Mouse (Mus musculus) forebrain, embryonic 14.5 days (tissue): ENCODE results near the gene Fgf15. TPM values are rescaled to one million over a fixed set of nuclear protein-coding genes. Genes with fewer than 3 reads are reported as not detected.
"Not testable (repeated sequence)": the region's sequence is repeated elsewhere in the genome, so short reads cannot be mapped to it uniquely, and the experiment has no call there.

Source experiments
- ATAC-seq: fragments of 200-750 bp; cut with Nextera tagmentation; 2 replicates; pipeline ENCODE4 v1.8.0; 2017; ENCODE audit warnings: mild to moderate bottlenecking, moderate library complexity
- DNase-seq: peaks from one replicate; pipeline ENCODE4 v3.0.0-alpha.2; 2015; ENCODE audit warnings: low spot score
- H3K27ac ChIP-seq: fragments of 300-500 bp; sonication (generic); 2 replicates; pipeline ENCODE4 v1.5.1; 2014; ENCODE audit warnings: low read depth, mild to moderate bottlenecking, control low read depth, low read length, moderate library complexity
- H3K27me3 ChIP-seq: fragments of 300-500 bp; sonication (generic); replicated peaks from 2 replicates; pipeline ENCODE4 v1.6.1; 2014; ENCODE audit warnings: low read length, control low read depth, mixed read lengths; ENCODE audit not compliant: control insufficient read depth, insufficient read depth
- H3K36me3 ChIP-seq: fragments of 300-500 bp; sonication (generic); 2 replicates; pipeline ENCODE4 v1.6.1; 2014; ENCODE audit warnings: low read length, control low read depth; ENCODE audit not compliant: control insufficient read depth, insufficient read depth
- H3K4me1 ChIP-seq: fragments of 300-500 bp; sonication (generic); 2 replicates; pipeline ENCODE4 v1.6.1; 2014; ENCODE audit warnings: antibody characterized with exemption, low read length, control low read depth; ENCODE audit not compliant: control insufficient read depth, insufficient read depth
- H3K4me2 ChIP-seq: fragments of 300-500 bp; sonication (generic); 2 replicates; pipeline ENCODE4 v1.6.1; 2014; ENCODE audit warnings: mild to moderate bottlenecking, control low read depth, low read length
- H3K4me3 ChIP-seq: fragments of 300-500 bp; sonication (generic); 2 replicates; pipeline ENCODE4 v1.5.1; 2014; ENCODE audit warnings: low read depth, low read length, control low read depth
- H3K9ac ChIP-seq: fragments of 300-500 bp; sonication (generic); 2 replicates; pipeline ENCODE4 v1.6.1; 2014; ENCODE audit warnings: mild to moderate bottlenecking, low read length, control low read depth, moderate library complexity
- H3K9me3 ChIP-seq: fragments of 300-500 bp; sonication (generic); replicated peaks from 2 replicates; pipeline ENCODE4 v1.6.1; 2016; ENCODE audit warnings: low read length, control low read depth, mixed read lengths; ENCODE audit not compliant: control insufficient read depth
- WGBS: fragments of 180-500 bp; shearing (Covaris S2); extraction: QIAGEN DNeasy Blood & Tissue Kit; methylation state at CpG from one replicate; pipeline ENCODE4 v1.1.7; 2014; 5-methylcytosine and 5-hydroxymethylcytosine counted together
- polyA plus RNA-seq: library from polyadenylated mRNA; unstranded; fragments of >200 nt; fragmentation: Nextera tagmentation; extraction: Ambion mirVana; gene quantifications from 2 replicates; pipeline ENCODE4 v1.2.1, GENCODE M21; 2014

The Fgf15 gene
- polyA plus RNA-seq, 1 experiment from 2014 or later: 36.3 TPM

GRCm38 (mm10) chr7:144874226-144874625 is 22.1 kb upstream of the Fgf15 start:
- no peak for ATAC-seq
- WGBS: 68% methylated on average over 4 of the region's 4 CpGs

GRCm38 (mm10) chr7:144878401-144878800 is 17.9 kb upstream of the Fgf15 start:
- no peaks in the 10 kb centered on the region for H3K9me3 ChIP-seq
- no peak for ATAC-seq
- no peak for DNase-seq
- peaks cover 2% of the 10 kb centered on the region; the same call in 1 of the 2 replicates for H3K4me1 ChIP-seq
- WGBS: 97% methylated on average over 1 of the region's 1 CpGs
- no peaks in the 10 kb centered on the region for H3K27me3 ChIP-seq
- H3K36me3 ChIP-seq: no peaks in the 10 kb centered on the region
- H3K4me2 ChIP-seq: no peak overlapping the region
- H3K9ac ChIP-seq: no peak overlapping the region
- no peak overlapping the region for H3K4me3 ChIP-seq
- H3K27ac ChIP-seq: no peak overlapping the region

More at GRCm38 (mm10) chr7:144874226-144874625, 22.1 kb upstream of the Fgf15 start:
- Histone ChIP-seq H3K4me2 (no peak overlapping the region), H3K4me1 (peaks cover 2% of the 10 kb centered on the region; the same call in 1 of the 2 replicates), H3K36me3 (no peaks in the 10 kb centered on the region), H3K27me3 (no peaks in the 10 kb centered on the region), H3K27ac (no peak overlapping the region), H3K9ac (no peak overlapping the region), H3K4me3 (no peak overlapping the region), H3K9me3 (no peaks in the 10 kb centered on the region)
- no peak for DNase-seq

- Histone ChIP-seq H3K4me1 (no peaks in the 10 kb centered on the region), H3K9ac (no peak overlapping the region), H3K36me3 (no peaks in the 10 kb centered on the region), H3K4me3 (no peak overlapping the region), H3K27me3 (no peaks in the 10 kb centered on the region), H3K27ac (no peak overlapping the region), H3K9me3 (no peaks in the 10 kb centered on the region), H3K4me2 (no peak overlapping the region)
- WGBS: 34% methylated on average over 2 of the region's 2 CpGs
- no peak for ATAC-seq
- DNase-seq: peak; percentile 23
These were observed 13.2 kb upstream of the Fgf15 start for GRCm38 (mm10) chr7:144883106-144883505.

- no peak overlapping the region for H3K4me2 ChIP-seq
- DNase-seq (no peak), ATAC-seq (no peak)
- H3K27me3 ChIP-seq: no peaks in the 10 kb centered on the region
- no peaks in the 10 kb centered on the region for H3K9me3 ChIP-seq
- no peak overlapping the region for H3K27ac ChIP-seq
- 84% methylated on average over 2 of the region's 2 CpGs for WGBS
- no peaks in the 10 kb centered on the region for H3K4me1 ChIP-seq
- no peak overlapping the region for H3K4me3 ChIP-seq
- H3K36me3 ChIP-seq: no peaks in the 10 kb centered on the region
- H3K9ac ChIP-seq: no peak overlapping the region
These were observed 8.7 kb upstream of the Fgf15 start for GRCm38 (mm10) chr7:144887672-144888071.

GRCm38 (mm10) chr7:144888564-144889299 is 7.6 kb upstream of the Fgf15 start:
- no peak overlapping the region for H3K9ac ChIP-seq
- no peaks in the 10 kb centered on the region for H3K4me1 ChIP-seq
- H3K4me2 ChIP-seq: no peak overlapping the region
- ATAC-seq (no peak), DNase-seq (peak; percentile 28)
- 5% methylated on average over 18 of the region's 18 CpGs for WGBS
- no peak overlapping the region for H3K27ac ChIP-seq
- no peak overlapping the region for H3K4me3 ChIP-seq
- no peaks in the 10 kb centered on the region for H3K27me3 ChIP-seq
- H3K36me3 ChIP-seq: no peaks in the 10 kb centered on the region
- H3K9me3 ChIP-seq: no peaks in the 10 kb centered on the region

- H3K4me2 ChIP-seq, ATAC-seq, H3K4me3 ChIP-seq, H3K36me3 ChIP-seq, H3K27ac ChIP-seq, H3K9me3 ChIP-seq, H3K9ac ChIP-seq, DNase-seq, H3K27me3 ChIP-seq: not testable (repeated sequence)
- WGBS: 100% methylated on average over 1 of the region's 1 CpGs
- peaks cover 10% of the 10 kb centered on the region for H3K4me1 ChIP-seq
These were observed 5.7 kb upstream of the Fgf15 start for GRCm38 (mm10) chr7:144890661-144891060.

GRCm38 (mm10) chr7:144891863-144892262 is 4.5 kb upstream of the Fgf15 start:
- no peak overlapping the region for H3K4me3 ChIP-seq
- no peak overlapping the region for H3K4me2 ChIP-seq
- H3K9ac ChIP-seq: no peak overlapping the region
- no peaks in the 10 kb centered on the region for H3K36me3 ChIP-seq
- ATAC-seq (no peak), DNase-seq (no peak)
- H3K27ac ChIP-seq: no peak overlapping the region
- peaks cover 21% of the 10 kb centered on the region for H3K4me1 ChIP-seq
- H3K27me3 ChIP-seq: peaks cover 9% of the 10 kb centered on the region; the same call in 1 of the 2 replicates
- 90% methylated on average over 2 of the region's 2 CpGs for WGBS
- H3K9me3 ChIP-seq: no peaks in the 10 kb centered on the region

- 51% methylated on average over 6 of the region's 6 CpGs for WGBS
These were observed 4.0 kb upstream of the Fgf15 start for GRCm38 (mm10) chr7:144892322-144892721.

GRCm38 (mm10) chr7:144894191-144894590 is 2.1 kb upstream of the Fgf15 start:
- H3K36me3 ChIP-seq: no peaks in the 10 kb centered on the region
- 3% methylated on average over 5 of the region's 5 CpGs for WGBS
- H3K27me3 ChIP-seq: peaks cover 12% of the 10 kb centered on the region; the same call in 1 of the 2 replicates
- H3K4me3 ChIP-seq: no peak overlapping the region
- peaks cover 22% of the 10 kb centered on the region for H3K4me1 ChIP-seq
- ATAC-seq: no peak
- no peak overlapping the region for H3K27ac ChIP-seq
- peak overlapping the region; percentile 92; the same call in 1 of the 2 replicates for H3K4me2 ChIP-seq
- no peaks in the 10 kb centered on the region for H3K9me3 ChIP-seq
- no peak overlapping the region for H3K9ac ChIP-seq
- DNase-seq: peak; percentile 76

More at GRCm38 (mm10) chr7:144892322-144892721, 4.0 kb upstream of the Fgf15 start:
- H3K9me3 ChIP-seq: no peaks in the 10 kb centered on the region
- H3K4me1 ChIP-seq: peaks cover 22% of the 10 kb centered on the region
- H3K9ac ChIP-seq: no peak overlapping the region
- no peak overlapping the region for H3K4me2 ChIP-seq
- H3K27me3 ChIP-seq: peaks cover 9% of the 10 kb centered on the region; the same call in 1 of the 2 replicates
- H3K27ac ChIP-seq: no peak overlapping the region
- DNase-seq (no peak), ATAC-seq (no peak)
- H3K4me3 ChIP-seq: no peak overlapping the region
- no peaks in the 10 kb centered on the region for H3K36me3 ChIP-seq
